Mouse (Mus musculus): Measurements from ENCODE around the gene Gngt1. TPM values are rescaled to one million over a fixed set of nuclear protein-coding genes. Genes with fewer than 3 reads are reported as not detected.

Gene Gngt1
- not detected in 2 replicates for total RNA-seq (2014; fragmentation: Nextera tagmentation)
- 0.27 TPM in 1 of 2 replicates, not detected in the other for total RNA-seq (2017)
- not detected in 2 replicates for polyA plus RNA-seq (2012)

- no peak for TF ChIP-seq POLR2AphosphoS5 (IDR thresholded peaks at IDR 0.05; ENCODE audit: insufficient replicate concordance, low read depth, low read length)
- Histone ChIP-seq H3K27me3 (ENCODE audit: insufficient read depth, low read length) (no peaks in the 10 kb centered on the region), H3K36me3 (replicated peaks) (no peaks in the 10 kb centered on the region), H3K4me3 (ENCODE audit: low read depth, low read length) (no peak within 1 kb of the TSS), H3K9me3 (replicated peaks) (no peaks in the 10 kb centered on the region), H3K4me1 (ENCODE audit: insufficient read depth, low read depth, low read length) (no peaks in the 10 kb centered on the region)
- DNase-seq (ENCODE audit: low spot score) (no peak), ATAC-seq (ENCODE audit: extremely low read depth, insufficient number of reproducible peaks, low FRiP score, poor library complexity, severe bottlenecking) (no peak)
These were observed at the start of gene Gngt1 for GRCm38 (mm10) chr6:3993492-3993891. Gene Gngt1 (plus strand): TSS chr6:3993792.

- DNase-seq (ENCODE audit: low spot score) (no peak), ATAC-seq (ENCODE audit: extremely low read depth, insufficient number of reproducible peaks, low FRiP score, poor library complexity, severe bottlenecking) (no peak)
- Histone ChIP-seq H3K4me3 (ENCODE audit: low read depth, low read length) (no peak overlapping the region), H3K4me1 (ENCODE audit: insufficient read depth, low read depth, low read length) (no peaks in the 10 kb centered on the region), H3K27me3 (ENCODE audit: insufficient read depth, low read length) (no peaks in the 10 kb centered on the region), H3K9me3 (replicated peaks) (no peaks in the 10 kb centered on the region), H3K36me3 (replicated peaks) (no peaks in the 10 kb centered on the region)
- no peak for TF ChIP-seq POLR2AphosphoS5 (IDR thresholded peaks at IDR 0.05; ENCODE audit: insufficient replicate concordance, low read depth, low read length)
- TF ChIP-seq GATA1 (IDR thresholded peaks at IDR 0.05; ENCODE audit: borderline replicate concordance, low read length): no peak
- TF ChIP-seq CTCF (IDR thresholded peaks at IDR 0.05; ENCODE audit: low read depth, low read length): no peak
- no peak for TF ChIP-seq TAL1 (conservative IDR thresholded peaks at IDR 0.05; ENCODE audit: low read depth, low read length)
- TF ChIP-seq GATA2 (IDR thresholded peaks at IDR 0.05; ENCODE audit: borderline replicate concordance, low read depth, low read length): no peak
These were observed 38.6 kb upstream of the Gngt1 start for GRCm38 (mm10) chr6:3954969-3955368.

GRCm38 (mm10) chr6:3967676-3968626, 25.6 kb upstream of the Gngt1 start:
- Histone ChIP-seq H3K4me1 (ENCODE audit: insufficient read depth, low read depth, low read length) (no peaks in the 10 kb centered on the region), H3K27me3 (ENCODE audit: insufficient read depth, low read length) (no peaks in the 10 kb centered on the region), H3K36me3 (replicated peaks) (no peaks in the 10 kb centered on the region), H3K9me3 (replicated peaks) (no peaks in the 10 kb centered on the region), H3K4me3 (ENCODE audit: low read depth, low read length) (no peak overlapping the region)
- ATAC-seq (ENCODE audit: extremely low read depth, insufficient number of reproducible peaks, low FRiP score, poor library complexity, severe bottlenecking): no peak
- TF ChIP-seq TAL1 (conservative IDR thresholded peaks at IDR 0.05; ENCODE audit: low read depth, low read length): no peak
- no peak for TF ChIP-seq GATA1 (IDR thresholded peaks at IDR 0.05; ENCODE audit: borderline replicate concordance, low read length)
- DNase-seq (ENCODE audit: low spot score): no peak

- H3K27me3 ChIP-seq (ENCODE audit: insufficient read depth, low read length): 0 out of 2 replicates have a peak, but pooled peaks cover 2% of the 10 kb centered on the region
- ATAC-seq (ENCODE audit: extremely low read depth, insufficient number of reproducible peaks, low FRiP score, poor library complexity, severe bottlenecking): no peak
- H3K4me3 ChIP-seq (ENCODE audit: low read depth, low read length): no peak overlapping the region
- no peaks in the 10 kb centered on the region for H3K4me1 ChIP-seq (ENCODE audit: insufficient read depth, low read depth, low read length)
- H3K36me3 ChIP-seq (replicated peaks): no peaks in the 10 kb centered on the region
- no peak for DNase-seq (ENCODE audit: low spot score)
- TF ChIP-seq POLR2AphosphoS5 (IDR thresholded peaks at IDR 0.05; ENCODE audit: insufficient replicate concordance, low read depth, low read length) (no peak), CTCF (IDR thresholded peaks at IDR 0.05; ENCODE audit: low read depth, low read length) (no peak), GATA1 (IDR thresholded peaks at IDR 0.05; ENCODE audit: borderline replicate concordance, low read length) (no peak), TAL1 (conservative IDR thresholded peaks at IDR 0.05; ENCODE audit: low read depth, low read length) (no peak), GATA2 (IDR thresholded peaks at IDR 0.05; ENCODE audit: borderline replicate concordance, low read depth, low read length) (no peak)
- H3K9me3 ChIP-seq (replicated peaks): no peaks in the 10 kb centered on the region
These were observed 19.9 kb upstream of the Gngt1 start for GRCm38 (mm10) chr6:3973679-3974078.

GRCm38 (mm10) chr6:3982661-3983284, 10.8 kb upstream of the Gngt1 start:
- Histone ChIP-seq H3K27me3 (ENCODE audit: insufficient read depth, low read length) (no peaks in the 10 kb centered on the region), H3K9me3 (replicated peaks) (no peaks in the 10 kb centered on the region), H3K36me3 (replicated peaks) (no peaks in the 10 kb centered on the region), H3K4me3 (ENCODE audit: low read depth, low read length) (no peak overlapping the region), H3K4me1 (ENCODE audit: insufficient read depth, low read depth, low read length) (no peaks in the 10 kb centered on the region)
- TF ChIP-seq CTCF (IDR thresholded peaks at IDR 0.05; ENCODE audit: low read depth, low read length) (no peak), TAL1 (conservative IDR thresholded peaks at IDR 0.05; ENCODE audit: low read depth, low read length) (no peak), GATA2 (IDR thresholded peaks at IDR 0.05; ENCODE audit: borderline replicate concordance, low read depth, low read length) (no peak), GATA1 (IDR thresholded peaks at IDR 0.05; ENCODE audit: borderline replicate concordance, low read length) (no peak)
- ATAC-seq (ENCODE audit: extremely low read depth, insufficient number of reproducible peaks, low FRiP score, poor library complexity, severe bottlenecking) (no peak), DNase-seq (ENCODE audit: low spot score) (no peak)

GRCm38 (mm10) chr6:3988750-3989149, 4.8 kb upstream of the Gngt1 start, which contains the start of gene Tfpi2:
Gene Tfpi2 (minus strand): TSS chr6:3988919.
- H3K9me3 ChIP-seq (replicated peaks): no peaks in the 10 kb centered on the region
- no peaks in the 10 kb centered on the region for H3K27me3 ChIP-seq (ENCODE audit: insufficient read depth, low read length)
- no peaks in the 10 kb centered on the region for H3K36me3 ChIP-seq (replicated peaks)
- ATAC-seq (ENCODE audit: extremely low read depth, insufficient number of reproducible peaks, low FRiP score, poor library complexity, severe bottlenecking): no peak
- TF ChIP-seq POLR2AphosphoS5 (IDR thresholded peaks at IDR 0.05; ENCODE audit: insufficient replicate concordance, low read depth, low read length) (no peak), TAL1 (conservative IDR thresholded peaks at IDR 0.05; ENCODE audit: low read depth, low read length) (no peak), CTCF (IDR thresholded peaks at IDR 0.05; ENCODE audit: low read depth, low read length) (no peak), GATA2 (IDR thresholded peaks at IDR 0.05; ENCODE audit: borderline replicate concordance, low read depth, low read length) (no peak), GATA1 (IDR thresholded peaks at IDR 0.05; ENCODE audit: borderline replicate concordance, low read length) (no peak)
- DNase-seq (ENCODE audit: low spot score): no peak
- no peaks in the 10 kb centered on the region for H3K4me1 ChIP-seq (ENCODE audit: insufficient read depth, low read depth, low read length)
- no peak within 1 kb of the TSS for H3K4me3 ChIP-seq (ENCODE audit: low read depth, low read length)
